Mouse (Mus musculus) fat pad, adult 2 months (tissue): ENCODE results near the gene Kbtbd7.
"Not testable (repeated sequence)": the region's sequence is repeated elsewhere in the genome, so short reads cannot be mapped to it uniquely, and the experiment has no call there.

ENCODE experiments used
- DNase-seq: peaks from one replicate; pipeline ENCODE4 v3.0.0-alpha.2; 2011; ENCODE audit warnings: low read depth, low spot score; ENCODE audit errors: extremely low read depth

Gene Kbtbd7

DNA sequence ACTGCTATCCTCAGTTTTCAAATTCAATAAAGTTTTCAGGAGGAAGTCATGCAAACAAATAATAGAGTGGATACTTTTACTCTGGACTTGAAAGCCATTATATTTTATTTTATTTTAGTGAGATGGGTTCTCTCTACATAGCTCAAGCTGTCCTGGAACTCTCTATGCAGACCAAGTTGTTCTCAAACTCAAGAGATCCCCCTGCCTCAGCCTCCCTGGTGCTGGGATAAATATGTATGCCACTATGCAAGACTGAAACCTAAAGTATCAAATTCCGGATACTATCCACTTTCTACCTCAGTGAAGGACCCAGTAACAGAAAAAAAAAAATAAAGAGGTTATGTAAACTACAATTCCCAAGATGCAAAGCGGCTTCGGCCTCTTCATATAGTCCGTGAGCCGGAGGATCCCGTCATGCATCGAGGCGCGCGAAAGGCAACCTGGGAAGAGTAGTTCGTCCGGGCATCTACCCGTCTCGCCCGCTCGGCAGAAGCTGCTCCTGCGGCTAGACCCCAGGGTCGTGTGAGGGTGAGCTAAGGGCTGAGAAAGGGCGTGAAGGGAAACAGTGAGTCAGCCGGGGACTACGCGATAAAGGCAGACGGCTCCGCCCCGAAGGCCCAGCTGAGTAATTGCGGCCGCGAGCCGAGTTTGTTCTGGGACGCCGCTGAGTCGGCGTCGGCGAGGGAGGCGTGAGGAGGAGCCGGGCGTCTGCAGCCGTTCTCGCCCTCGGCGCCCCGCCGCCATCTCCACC, at the start of gene Kbtbd7:
TSS of gene Kbtbd7 (plus strand) at position 533 of the 751 bp plus-strand sequence.
- DNase-seq, result peak; percentile 51

DNA sequence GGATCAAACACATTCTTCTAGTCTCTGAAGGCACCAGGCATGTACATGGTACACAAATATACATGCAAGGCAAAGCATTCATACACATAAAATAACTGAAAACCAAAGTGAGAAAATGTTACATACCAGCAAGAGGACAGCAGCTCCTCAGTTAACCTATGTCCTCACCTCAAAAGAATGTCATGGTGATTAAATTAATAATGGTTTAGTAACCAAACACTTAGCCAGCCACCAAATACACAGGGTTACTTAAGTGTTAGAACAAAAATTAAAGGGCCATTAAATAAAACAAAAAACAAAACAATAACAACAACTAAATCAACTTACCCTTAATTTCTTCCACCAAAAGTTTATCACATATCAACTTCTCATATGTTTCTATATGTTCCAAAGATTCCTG, 49.3 kb upstream of the Kbtbd7 start:
- DNase-seq, result no peak

DNA sequence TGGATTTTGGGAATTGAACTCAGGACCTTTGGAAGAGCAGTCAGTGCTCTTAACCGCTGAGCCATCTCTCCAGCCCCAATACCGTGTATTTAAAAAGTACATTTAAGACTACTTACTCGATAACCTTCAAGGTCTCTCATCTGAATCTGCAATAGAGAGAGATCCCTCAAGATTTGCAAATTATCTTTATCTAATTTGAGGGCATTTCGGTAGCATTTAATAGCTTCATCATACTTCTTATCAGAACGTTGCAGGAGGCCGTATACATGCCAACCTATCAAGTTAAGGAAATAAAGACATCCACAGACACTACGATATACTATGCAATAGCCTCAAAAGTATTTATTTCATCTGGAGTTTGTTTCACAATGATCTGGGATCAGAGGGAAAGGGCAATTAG, 43.2 kb upstream of the Kbtbd7 start:
- DNase-seq, result no peak

DNA sequence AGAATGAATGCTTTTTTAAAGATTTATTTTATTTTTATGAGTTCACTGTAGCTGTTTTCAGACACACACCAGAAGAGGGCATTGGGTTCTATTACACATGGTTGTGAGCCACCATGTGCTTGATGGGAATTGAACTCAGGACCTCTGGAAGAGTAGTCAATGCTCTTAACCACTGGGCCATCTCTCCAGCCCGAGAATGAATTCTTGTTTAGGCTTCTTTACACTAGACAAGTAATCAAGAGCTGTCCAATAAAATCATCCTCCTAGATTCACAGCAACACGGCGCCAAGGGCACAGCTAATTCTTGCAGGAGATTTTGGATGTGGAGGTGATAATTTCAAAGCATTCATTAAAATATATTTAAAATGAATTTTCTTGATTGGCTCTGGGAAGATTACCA, 38.0 kb upstream of the Kbtbd7 start:
- DNase-seq, result no peak

DNA sequence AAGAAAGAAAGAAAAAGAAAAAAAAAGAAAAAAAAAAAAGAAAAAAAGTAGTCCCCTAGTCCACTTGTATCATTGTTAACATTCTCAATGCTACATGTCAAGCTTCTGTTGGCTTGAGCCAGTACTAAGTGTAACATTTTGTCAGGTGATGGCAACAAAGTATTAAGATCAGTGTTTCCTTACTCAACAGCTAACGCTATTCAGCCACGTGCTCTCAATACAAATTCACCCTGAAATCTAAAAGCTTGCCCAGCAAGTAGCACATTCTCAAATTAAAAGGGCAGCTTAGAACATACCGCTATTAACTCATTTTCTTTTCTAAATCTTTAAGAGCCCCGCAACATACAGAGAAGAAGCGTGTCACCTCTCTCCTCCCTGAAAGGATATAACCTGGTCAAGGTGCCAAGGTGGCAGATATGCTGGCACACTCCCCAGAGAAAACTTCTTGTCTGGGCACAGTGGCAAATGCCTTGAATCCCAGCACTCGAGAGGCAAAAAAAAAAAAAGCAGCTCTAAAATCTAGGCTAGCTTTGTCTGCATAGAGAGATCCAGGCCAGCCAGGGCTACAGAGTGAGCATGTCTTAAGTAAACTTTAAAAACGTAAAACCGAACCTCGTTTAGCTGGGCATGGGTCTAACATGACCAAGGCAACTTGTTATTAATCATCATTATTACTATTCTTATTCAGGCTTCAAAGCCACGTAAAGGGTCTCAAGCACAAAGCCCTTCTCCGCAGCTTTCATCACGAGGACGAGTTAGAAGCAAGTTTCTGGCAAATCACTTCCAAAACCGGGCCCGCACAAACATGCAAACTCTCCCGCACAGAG, 36.7 kb upstream of the Kbtbd7 start:
- no peak for DNase-seq

DNA sequence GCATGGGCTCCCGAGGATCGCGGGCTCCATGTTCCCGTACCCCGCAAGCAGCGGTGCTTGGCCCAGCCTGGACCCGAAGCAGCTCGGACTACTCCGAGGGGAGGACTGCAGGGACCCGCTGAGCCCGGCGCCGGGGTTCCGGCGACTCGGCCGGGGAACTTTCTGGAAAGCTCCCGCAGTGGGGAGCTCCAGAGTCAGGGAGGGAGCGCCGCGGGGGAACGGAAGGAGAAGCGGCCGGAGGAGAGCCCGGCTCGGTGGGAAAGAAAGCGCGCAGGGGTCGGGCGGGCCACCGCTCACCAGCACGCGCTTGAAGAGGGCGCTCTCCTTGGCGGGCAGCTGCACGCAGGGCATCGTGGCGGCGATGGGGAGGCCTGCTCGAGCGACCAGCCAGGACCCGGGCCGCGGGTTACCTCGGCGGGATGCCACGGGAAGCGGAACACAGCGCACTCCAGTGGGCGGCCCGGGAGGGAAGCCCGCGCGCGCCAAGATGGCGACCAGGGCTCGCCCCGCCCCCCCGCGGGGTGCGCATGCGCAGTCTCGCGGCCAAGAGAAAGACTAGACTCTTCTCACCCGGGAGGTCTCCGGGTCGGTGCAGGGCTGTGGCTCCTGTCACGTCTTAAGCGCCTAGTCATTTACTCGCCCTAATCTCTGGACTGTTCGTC, 35.9 kb upstream of the Kbtbd7 start, which contains the start of gene Naa16:
TSS of gene Naa16 (minus strand) at position 514 of the 662 bp plus-strand sequence.
- DNase-seq, result no peak

DNA sequence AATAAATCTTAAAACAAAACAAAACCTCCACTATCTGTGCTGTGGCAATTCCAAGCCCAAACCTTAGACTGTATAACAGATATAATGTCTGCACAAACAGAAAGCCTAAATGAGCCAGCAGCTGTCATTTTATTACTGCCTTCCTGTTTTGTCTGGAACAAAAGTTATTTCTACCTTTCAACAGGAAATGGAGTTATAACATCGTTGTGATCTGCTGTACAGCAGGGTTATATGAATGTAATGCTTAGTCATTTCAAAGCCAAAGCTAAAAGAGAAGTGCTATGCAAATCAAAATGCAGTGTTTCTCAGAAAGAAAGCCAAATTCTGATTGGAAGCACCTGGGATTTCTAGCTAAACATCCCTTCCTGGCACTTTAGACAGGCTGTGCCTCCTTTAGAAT, 33.0 kb upstream of the Kbtbd7 start:
- no peak for DNase-seq

DNA sequence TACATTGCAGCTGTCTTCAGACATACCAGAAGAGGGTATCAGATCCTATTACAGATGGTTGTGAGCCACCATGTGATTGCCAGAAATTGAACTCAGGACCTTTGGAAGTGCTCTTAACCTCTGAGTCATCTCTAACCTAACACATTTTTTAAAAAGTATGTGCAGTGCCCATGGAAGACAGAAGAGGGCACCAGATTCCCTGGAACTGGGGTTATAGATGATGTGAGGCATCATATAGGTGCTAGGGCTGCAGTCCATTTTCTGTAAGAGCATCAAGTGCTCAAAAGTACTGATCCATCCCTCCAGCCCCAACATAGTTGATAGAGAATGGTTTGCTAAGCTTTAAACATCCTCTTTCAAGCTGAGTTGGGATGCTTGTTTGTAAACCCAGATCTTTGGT, 31.7 kb upstream of the Kbtbd7 start:
- no peak for DNase-seq

DNA sequence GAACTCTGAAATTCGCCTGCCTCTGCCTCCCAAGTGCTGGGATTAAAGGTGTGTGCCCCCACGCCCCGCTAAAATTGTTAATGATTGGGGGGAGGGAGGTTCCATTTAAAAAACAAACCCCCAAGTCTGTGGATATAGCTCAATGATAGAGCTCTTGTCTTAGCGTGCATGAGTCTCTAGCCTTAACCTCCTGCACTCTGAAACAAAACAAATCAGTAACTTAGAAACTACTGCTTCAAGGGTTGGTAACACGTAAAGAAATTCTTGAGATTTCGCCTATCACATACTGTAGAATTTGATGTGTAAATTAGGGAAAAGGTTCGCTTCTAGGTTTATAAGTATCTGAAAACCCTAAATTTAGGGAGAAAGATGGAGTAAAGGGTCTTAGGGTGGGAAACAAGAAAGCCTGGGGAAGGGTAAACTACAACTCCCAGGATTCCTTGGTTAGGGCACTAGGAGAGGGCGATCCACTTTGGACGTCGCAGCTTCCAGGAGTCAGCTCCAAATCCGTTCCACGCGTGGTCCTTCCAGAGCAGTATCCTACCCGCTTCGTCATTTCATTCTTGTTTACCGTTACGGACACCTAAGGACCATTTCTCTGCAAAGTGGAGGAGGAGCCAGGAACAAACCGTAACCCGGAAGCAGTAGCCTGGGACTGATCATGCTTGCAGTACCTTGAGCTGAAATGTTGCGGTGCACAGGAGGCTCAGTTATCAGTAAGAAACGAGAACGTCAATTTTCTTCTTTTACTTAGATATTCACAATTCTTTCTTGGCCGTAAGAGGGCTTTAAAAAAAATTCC, 28.8 kb upstream of the Kbtbd7 start, which contains the start of gene Mtrf1:
TSS of gene Mtrf1 (plus strand) at position 452 of the 802 bp plus-strand sequence.
- DNase-seq, result no peak

DNA sequence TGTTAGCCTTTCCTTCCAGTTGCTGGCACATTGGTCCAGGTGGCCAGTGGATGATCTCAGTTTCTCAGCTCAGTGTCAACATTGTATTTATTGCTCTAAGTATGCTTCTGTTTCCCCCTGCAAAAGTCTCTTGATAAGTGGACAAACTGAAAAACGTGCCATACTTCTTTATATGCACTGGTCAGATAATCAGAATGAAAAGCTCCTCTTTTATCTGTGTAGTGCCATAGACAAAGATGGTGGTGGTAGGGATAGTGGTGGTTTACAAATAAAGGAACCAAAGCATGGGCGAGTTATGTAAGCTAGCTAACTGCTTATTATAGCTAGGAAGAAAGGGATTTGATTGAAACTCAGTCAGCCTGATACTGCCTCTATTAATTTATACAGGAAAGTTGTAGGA, 18.7 kb upstream of the Kbtbd7 start:
- no peak for DNase-seq

DNA sequence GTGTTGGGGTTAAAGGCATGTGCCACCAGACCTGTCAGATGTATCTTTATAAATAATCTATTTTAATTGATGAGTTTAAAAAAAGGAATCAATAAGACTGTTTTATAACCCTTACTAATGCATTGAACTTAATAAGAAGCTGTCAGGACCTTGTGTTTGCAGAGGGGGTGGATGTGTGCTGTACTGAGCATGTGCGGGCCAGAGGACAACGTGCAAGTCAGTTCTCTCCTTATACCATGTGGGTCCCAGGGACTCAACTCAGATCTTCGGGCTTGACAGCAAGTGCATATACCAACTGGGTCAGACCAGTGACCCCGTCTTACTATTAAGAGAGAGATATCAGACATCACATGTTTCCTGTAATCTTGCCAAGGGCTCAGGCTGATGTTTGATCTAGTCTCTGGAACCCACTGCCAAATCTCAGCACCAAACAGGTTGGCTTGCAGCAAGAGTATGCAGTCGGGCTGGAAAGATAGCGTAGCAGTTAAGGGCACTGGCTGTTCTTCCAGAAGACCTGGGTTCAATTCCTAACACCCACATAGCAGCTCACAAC, 17.0 kb upstream of the Kbtbd7 start:
- no peak for DNase-seq

DNA sequence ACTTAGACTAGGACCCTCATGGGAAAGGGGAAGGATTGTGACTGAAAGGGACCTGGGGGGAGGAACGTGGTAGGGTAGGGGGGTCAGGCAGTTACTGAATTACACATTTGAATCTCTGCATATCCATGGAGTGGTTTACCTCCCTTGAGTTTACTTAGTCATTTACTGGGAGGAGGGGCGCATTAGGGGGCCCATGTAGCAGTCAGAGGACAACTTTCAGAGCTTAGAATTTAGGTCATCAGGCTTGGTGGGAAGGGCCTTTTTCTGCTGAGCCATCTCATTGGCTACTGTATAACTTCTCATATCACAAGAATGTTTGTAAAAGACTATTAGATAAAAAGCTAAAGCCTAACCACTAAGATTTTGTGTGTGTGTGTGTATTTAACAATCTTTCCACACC, 15.6 kb upstream of the Kbtbd7 start:
- no peak for DNase-seq

DNA sequence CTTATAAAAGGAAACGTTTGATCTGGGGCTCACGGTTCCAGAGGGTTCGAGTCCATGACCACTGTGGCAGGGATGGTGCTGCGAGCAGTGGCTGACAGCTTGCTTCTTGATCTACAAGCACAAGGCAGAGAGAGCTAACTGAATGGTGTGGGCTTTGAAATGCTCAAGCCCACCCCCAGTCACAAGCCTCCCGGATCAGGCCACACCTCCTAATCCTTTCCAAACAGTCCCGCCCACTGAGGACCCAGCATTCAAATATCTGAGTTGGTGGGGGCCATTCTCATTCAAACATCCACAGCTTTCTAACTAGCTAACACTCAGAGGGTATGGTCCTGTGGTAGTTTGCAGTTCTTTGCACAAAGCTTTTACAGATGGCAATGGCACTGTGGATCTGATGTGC, 13.2 kb upstream of the Kbtbd7 start:
- no peak for DNase-seq

DNA sequence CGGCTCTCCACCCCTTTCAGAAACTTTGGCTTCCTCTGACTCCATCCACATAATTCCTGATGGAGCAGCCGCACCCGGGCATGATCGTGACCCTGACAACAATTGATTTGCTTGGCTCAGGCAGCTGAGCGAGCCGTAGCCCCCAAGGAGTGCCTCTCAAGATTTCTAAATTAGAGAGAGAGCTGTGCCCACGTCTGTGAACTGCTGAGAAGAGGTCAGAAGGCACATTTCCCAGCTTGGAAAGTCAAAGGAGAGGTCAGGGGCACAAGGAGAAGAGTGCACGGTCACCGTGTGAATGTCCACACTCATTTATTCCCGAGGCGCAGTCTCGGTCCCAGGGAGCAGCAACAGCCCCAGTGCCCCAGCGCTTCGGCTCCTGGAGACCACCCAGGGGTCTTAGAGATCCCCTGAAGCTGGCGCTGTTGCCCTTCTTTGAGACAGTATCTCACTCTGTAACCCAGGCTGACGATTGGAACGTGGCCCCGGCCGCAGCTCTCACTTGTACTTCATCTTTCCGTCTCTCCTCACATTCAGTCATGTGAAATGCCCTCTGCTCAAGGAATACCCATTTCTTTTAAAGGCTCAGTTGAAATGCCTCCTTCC, 6.1 kb upstream of the Kbtbd7 start:
- DNase-seq, result no peak

DNA sequence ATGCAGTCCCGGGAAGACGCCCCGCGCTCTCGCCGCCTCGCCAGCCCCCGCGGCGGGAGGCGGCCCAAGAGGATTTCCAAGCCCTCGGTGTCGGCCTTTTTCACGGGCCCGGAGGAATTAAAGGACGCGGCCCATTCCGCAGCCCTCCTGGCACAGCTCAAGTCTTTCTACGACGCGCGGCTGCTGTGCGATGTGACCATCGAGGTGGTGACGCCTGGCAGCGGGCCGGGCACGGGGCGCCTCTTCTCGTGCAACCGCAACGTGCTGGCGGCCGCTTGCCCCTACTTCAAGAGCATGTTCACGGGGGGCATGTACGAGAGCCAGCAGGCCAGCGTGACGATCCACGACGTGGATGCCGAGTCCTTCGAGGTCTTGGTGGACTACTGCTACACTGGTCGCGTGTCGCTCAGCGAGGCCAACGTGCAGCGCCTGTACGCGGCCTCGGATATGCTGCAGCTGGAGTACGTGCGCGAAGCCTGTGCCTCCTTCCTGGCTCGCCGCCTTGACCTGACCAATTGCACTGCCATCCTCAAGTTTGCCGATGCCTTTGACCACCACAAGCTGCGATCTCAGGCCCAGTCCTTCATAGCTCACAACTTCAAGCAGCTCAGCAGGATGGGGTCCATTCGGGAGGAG, 537 bp downstream of the Kbtbd7 start:
- not testable (repeated sequence) for DNase-seq

DNA sequence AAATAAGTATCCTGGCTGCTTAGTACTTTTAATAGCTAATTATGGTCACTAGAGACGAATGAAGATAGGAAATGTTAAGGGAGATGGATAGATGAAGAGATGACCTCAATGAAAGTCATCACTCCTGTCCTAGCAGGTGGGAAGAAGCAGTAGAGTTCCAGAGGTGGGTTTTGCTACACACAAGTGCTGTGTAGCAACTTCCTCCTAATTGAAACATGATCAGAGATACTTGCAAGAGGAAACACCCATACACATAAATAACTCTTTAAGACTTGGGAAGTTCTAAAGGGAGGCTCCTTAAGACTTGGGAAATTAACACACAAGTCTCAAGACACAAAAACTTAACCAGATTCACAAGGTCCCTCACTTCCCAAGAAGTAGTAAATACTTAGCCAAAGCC, 7.8 kb downstream of the Kbtbd7 start:
- no peak for DNase-seq

DNA sequence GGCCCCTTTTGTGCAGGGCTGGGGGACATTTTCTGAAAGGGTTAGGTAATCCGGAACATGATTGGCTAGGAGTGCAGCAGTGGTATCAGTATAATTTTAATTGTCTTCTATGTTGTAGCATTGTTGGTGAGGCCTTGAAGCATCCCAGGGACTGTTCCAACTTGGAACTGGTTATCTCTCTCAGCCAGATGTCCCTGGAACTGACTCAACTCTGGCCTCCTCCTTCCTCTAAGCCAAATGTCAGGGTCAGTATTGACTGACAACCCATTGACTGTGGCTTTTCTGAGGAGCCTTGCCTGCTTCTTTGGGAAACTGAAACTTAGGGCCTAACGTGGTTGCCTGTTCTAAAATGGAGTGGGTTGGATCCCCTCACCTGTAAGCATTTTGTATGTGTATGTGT, 14.3 kb downstream of the Kbtbd7 start:
- DNase-seq, result no peak

DNA sequence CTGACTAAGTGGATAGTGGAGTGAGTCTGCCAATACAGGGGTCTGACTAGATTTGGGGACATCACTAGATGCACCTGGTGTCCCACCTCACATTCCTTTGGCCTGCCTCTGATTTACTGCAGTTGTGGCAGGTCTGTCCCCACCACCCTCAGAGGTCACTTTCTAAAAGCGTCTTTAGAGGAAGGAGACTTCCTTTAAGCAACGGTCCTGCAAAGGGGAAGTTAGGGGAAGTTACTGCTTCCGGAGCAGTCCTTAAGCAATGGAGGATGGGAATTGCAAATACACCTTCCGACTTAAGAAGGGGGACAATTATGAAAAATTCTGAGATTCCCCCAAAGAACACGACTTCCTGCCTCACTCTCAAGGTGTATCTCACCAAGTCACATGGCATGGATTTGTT, 15.1 kb downstream of the Kbtbd7 start:
- no peak for DNase-seq

DNA sequence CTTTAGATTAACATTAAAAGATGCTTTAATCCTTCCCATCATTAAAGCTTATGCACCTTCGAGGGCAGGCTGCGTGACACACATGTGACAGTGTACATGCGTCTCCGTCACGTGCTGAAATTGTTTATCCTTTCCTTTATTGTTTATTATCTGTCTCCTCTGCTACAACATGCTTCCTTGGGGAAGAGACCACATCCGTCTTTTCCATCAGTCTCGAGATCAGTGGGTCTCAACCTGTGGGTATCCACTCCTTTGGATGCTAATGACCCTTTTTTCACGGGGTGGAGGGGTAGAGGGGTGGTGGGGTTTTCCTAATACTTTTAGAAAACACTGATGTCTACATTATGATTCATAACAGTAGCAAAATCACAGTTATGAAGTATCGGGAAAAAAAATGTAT, 18.3 kb downstream of the Kbtbd7 start:
- no peak for DNase-seq
